Mouse (Mus musculus) B cell, adult 67 days (primary cell): Measurements from ENCODE around the gene Fbxo42. TPM values are rescaled to one million over a fixed set of nuclear protein-coding genes. Genes with fewer than 3 reads are reported as not detected.

Experiments
- total RNA-seq, 2 experiments: library from RNA; stranded (reverse); gene quantifications; 4 replicates each; pipeline ENCODE4 v1.2.4; 2023

Fbxo42 gene
- total RNA-seq: 10 to 100 TPM; 23.3 to 27.7 TPM

GRCm38 (mm10) chr4:141147112-141148008 is at the start of gene Fbxo42:
Fbxo42 (plus strand) TSS chr4:141147913.

DNA sequence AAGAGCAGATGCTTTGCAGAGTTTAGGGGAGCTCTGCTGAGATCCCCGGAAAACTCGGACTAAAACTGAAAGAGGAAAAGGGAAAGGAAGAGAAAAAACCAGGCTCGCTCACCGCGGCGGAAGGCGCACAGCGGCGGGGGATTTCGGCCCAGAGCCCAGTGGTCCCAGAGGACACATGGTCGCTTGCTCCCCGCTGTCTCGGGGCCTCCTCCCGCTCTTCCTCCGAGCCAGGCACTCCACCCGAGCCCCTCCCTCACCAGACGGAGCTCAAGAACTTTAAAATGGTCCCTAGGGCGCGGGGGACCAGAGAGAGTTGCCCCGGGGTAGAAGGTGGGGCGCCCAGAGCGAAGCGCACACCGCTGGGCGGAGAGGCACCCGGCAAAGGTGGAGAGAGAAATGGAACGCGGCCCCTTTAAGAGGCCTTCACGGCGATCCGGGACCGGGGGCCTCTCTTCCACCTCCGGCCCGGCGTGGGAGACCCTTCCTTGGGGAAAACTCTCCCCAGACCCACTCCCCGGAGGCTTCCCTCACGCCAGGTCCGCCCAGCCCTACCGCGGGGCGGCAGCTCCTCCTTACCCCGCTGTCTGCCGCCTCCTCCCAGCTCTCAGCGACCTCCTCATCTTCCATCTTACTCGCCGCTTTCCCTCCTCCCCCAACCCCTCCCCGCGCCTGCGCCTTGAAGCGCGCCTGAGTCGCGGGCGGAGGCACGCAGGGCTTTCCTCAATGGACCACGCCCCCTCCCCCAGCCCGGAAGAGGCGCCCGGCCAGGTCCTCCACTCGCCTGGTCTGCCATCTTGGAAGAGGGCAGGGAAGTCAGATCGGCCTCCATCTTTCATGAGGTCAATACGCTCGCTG is 8.4 kb upstream of the Fbxo42 start, which contains the start of gene Szrd1:
Gene Szrd1 (minus strand): TSS at position 660 of the 855 bp plus-strand sequence.

DNA sequence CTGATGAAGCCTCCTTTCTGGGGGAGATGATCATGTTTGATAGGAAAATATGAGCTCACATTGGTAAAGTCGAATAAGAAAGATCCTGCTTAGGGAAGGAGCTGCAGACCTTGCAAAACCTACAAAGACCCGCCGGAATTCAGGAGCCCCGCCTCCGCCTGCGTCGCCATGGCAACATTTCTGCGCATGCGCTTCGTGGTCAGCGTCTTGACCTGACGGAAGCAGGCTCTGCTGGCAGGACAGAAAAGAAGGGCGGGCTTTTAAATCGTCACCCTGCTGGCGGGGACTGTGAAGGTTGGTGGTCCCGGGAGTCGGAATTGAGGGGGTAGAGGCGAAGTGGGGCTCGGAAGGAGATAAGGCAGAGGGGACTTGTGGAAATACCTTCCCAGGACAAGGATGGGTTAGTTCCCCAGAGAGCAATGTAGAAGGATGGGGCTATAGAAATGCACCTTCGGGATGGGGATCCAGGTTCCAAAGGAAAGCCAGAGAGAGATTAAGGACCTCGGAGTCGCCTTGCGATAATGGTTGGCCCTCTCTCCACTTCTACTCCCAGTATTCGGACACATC is 66.1 kb downstream of the Fbxo42 start, which contains the start of gene Rsg1:
Gene Rsg1 (plus strand): TSS at position 187 of the 567 bp plus-strand sequence.

GRCm38 (mm10) chr4:141239388-141240125 is 91.8 kb downstream of the Fbxo42 start, which contains the start of gene Arhgef19:
Arhgef19 (plus strand) TSS chr4:141239499.

Other genes with a start within 250 kb of the Fbxo42 start
- 10 to 100 TPM; 12.2 to 12.3 TPM for gene Padi2, start 241.6 kb upstream of the Fbxo42 start, total RNA-seq
- 10 to 100 TPM; 87.0 to 88.5 TPM for gene Sdhb, start 186.7 kb upstream of the Fbxo42 start, total RNA-seq
- gene Atp13a2, start 161.0 kb upstream of the Fbxo42 start, total RNA-seq: 100 to 1,000 TPM in 1 of 2 experiments, 10 to 100 TPM in 1; 95.4 to 116 TPM
- gene Mfap2, start 137.5 kb upstream of the Fbxo42 start, total RNA-seq: under 1 TPM in 1 of 2 experiments, not detected in 1; 0.90 TPM
- 10 to 100 TPM; 15.5 to 17.7 TPM for gene Crocc, start 87.4 kb upstream of the Fbxo42 start, total RNA-seq
- gene Necap2, start 69.6 kb upstream of the Fbxo42 start, total RNA-seq: 100 to 1,000 TPM in 1 of 2 experiments, 10 to 100 TPM in 1; 98.3 to 108 TPM
- not detected for gene Spata21, start 59.6 kb upstream of the Fbxo42 start, total RNA-seq
- 100 to 1,000 TPM; 148 to 156 TPM for gene Szrd1, start 8.1 kb upstream of the Fbxo42 start, total RNA-seq
- 1 to 10 TPM; 1.8 TPM for gene Rsg1, start 66.0 kb downstream of the Fbxo42 start, total RNA-seq
- not detected for gene Arhgef19, start 91.6 kb downstream of the Fbxo42 start, total RNA-seq
- gene Epha2, start 153.3 kb downstream of the Fbxo42 start, total RNA-seq: 1 to 10 TPM; 4.4 to 6.8 TPM
- gene Fam131c, start 220.3 kb downstream of the Fbxo42 start, total RNA-seq: not detected